Mouse (Mus musculus): Measurements from ENCODE around the gene Rps29. TPM values are rescaled to one million over a fixed set of nuclear protein-coding genes. Genes with fewer than 3 reads are reported as not detected.

The Rps29 gene
- 1,000 to 10,000 TPM; 1,319 to 1,411 TPM for total RNA-seq (2021)
- long read RNA-seq, experiment 1, transcript Rps29-201 (3 exons, 390 nt), result major isoform, 559 of 567 reads
- long read RNA-seq, experiment 1, partial matches to known transcripts, result 8 of 567 reads
- long read RNA-seq, experiment 1, other reads (novel, unspliced or antisense), result 0 of 567 reads
- long read RNA-seq, experiment 2, transcript Rps29-201 (3 exons, 390 nt), result major isoform, 330 of 331 reads
- long read RNA-seq, experiment 2, partial matches to known transcripts, result 1 of 331 reads
- long read RNA-seq, experiment 2, other reads (novel, unspliced or antisense), result 0 of 331 reads

DNA sequence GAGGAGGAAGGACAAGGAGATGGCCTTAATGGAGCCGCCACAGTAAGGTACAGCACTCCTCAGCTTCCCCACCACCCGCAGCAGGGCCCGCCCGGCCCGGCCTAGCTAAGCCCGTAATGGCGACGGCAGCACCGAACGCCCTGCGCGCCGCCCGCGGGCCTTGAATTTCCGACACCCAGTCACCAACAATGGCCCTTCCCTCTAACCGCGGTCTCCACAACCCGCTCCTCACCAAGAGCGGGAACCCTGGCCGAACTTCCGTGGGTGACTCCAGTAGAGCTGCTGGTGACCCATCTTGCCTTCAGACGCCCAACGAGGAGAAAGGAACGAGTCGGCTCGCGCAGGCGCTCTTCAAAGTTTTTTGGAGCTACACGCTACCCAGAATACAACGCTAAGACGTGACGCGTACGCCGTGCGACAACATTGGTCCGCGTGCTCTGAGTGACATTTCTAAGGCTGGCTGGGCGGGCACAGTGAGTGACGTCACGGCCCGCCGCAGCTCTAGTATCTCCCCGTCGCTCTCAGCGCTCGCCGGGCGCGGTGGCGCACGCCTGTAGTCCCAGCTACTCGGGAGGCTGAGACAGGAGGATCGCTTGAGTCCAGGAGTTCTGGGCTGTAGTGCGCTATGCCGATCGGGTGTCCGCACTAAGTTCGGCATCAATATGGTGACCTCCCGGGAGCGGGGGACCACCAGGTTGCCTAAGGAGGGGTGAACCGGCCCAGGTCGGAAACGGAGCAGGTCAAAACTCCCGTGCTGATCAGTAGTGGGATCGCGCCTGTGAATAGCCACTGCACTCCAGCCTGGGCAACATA lies at the start of gene Rps29:
Rps29 (minus strand) TSS at position 422 of the 813 bp plus-strand sequence.
- DNase-seq, result peak; percentile 95 to 96

GRCm38 (mm10) chr12:69208520-69208919 lies 49.5 kb upstream of the Rps29 start:
- no peak for DNase-seq

DNA sequence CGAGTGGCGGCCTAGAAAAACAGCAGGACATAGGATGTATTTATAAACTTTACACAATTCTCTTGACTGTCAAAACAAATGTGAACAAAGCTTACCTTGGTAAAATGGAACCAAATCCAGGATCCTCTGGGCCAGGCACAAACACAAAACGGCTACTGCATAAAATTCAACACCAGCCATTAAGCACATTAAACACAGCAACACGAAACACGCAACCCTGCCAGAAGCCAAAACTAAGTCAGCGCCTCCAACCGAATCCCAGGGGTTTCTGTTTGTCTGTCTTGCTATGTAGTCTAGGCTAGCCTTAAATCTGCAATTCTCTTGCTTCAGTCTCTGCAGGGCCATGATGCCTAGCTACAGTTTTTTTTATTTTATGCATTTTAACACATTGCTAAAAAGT lies 48.9 kb upstream of the Rps29 start:
- no peak for DNase-seq

- DNase-seq, result no peak
Measured at GRCm38 (mm10) chr12:69207396-69207795, 48.4 kb upstream of the Rps29 start.

- no peak for DNase-seq
Measured at GRCm38 (mm10) chr12:69204052-69204833, 45.3 kb upstream of the Rps29 start, which contains the start of gene Gm49384. Gene Gm49384 (minus strand): TSS chr12:69204267.

DNA sequence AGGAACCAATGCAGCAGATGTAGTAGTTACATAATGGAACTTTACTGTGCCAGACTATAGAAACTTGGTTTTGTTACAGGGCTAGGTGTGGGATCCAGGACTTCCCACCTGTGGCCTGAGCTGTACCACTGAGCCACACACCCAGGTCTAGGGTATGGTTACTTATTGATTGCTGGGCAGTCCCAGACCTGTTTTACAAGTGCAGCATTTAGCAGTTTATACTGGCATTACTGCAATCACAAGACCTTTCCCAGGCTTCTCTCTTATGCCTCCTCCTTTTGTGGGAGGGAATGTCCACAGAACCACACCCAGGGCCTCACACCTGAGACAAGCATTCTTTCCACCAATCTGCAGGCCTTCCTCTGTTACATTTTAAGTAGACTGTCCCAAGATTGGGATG lies 40.0 kb upstream of the Rps29 start:
- DNase-seq, result no peak

- DNase-seq, result peak; percentile 89
Measured at GRCm38 (mm10) chr12:69198164-69198535, 39.2 kb upstream of the Rps29 start, which contains the start of gene Dnaaf2. Gene Dnaaf2 (minus strand): TSS chr12:69198429.

GRCm38 (mm10) chr12:69197378-69198163 lies 38.6 kb upstream of the Rps29 start:
- DNase-seq, result peak; percentile 68 to 78

DNA sequence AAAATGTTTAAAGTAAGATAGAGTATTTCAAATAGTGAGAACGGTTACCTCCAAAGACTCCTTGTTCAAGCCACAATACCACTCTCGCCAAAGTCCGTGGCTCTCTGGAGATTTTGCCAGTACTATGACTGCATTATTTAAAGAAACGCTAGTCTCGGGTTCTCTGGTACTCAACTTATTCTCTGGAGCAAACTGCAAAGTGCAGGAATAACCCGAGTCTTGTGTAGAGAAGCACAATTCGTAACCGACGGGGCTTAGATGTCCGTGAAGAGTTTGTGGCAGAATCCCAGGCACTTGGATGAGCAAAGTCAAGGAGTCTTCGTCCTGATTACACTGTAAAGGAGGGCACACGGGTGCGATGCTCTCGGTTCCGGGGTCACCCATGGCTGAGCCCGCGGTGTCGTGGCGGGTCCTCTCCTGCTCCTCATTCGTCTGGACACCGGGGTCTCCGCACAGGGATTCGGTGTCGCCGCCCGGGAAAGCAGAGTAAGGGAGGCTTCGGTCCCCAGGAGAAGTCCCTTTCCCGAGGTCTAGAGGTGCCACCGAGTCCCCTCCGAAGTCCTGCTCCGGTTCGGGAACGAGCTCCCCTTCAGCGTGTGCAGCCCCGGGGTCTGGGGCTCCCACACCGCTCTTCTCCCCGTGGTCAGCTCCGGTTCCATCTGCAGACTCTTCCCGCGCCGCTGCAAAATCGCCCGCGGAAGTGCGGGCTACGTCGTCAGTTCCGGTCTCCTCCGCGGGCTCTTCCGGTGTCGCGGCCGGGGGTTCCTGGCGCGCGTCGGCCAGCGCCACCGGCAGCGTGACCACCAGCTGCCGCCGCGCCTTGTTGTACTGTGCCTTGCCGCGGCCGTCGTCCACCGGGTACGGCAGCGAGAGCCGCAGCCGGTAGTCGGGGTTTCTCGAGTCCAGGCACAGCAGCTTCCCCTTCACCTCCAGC lies 37.7 kb upstream of the Rps29 start, which contains the start of gene Gm49383:
Gm49383 (minus strand) TSS at position 661 of the 934 bp plus-strand sequence.
- peak; percentile 75 to 85 for DNase-seq

GRCm38 (mm10) chr12:69192637-69193036 lies 33.7 kb upstream of the Rps29 start:
- DNase-seq, result no peak

DNA sequence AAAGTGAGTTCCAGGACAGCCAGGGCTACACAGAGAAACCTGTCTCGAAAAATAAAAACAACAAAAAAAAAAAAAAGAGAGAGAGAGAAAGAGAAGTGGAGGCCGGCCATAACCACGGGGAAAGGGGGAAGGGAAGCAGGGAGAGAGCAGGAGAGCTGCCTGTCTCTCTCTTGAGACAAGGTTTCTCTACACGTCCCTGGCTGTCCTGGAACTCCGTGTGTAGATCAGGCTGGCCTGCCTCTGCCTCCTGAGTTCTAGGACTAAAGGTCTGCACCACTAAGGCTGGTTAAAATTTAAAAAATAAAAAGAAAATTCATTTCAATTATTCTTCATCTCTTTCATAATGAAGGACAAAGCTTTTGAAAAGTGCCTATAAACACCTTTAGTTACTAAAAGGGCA lies 32.4 kb upstream of the Rps29 start:
- no peak for DNase-seq

GRCm38 (mm10) chr12:69190522-69190921 lies 31.5 kb upstream of the Rps29 start:
- peak in 1 of 2 experiments; percentile 26 for DNase-seq

GRCm38 (mm10) chr12:69190074-69190473 lies 31.1 kb upstream of the Rps29 start:
- no peak for DNase-seq

DNA sequence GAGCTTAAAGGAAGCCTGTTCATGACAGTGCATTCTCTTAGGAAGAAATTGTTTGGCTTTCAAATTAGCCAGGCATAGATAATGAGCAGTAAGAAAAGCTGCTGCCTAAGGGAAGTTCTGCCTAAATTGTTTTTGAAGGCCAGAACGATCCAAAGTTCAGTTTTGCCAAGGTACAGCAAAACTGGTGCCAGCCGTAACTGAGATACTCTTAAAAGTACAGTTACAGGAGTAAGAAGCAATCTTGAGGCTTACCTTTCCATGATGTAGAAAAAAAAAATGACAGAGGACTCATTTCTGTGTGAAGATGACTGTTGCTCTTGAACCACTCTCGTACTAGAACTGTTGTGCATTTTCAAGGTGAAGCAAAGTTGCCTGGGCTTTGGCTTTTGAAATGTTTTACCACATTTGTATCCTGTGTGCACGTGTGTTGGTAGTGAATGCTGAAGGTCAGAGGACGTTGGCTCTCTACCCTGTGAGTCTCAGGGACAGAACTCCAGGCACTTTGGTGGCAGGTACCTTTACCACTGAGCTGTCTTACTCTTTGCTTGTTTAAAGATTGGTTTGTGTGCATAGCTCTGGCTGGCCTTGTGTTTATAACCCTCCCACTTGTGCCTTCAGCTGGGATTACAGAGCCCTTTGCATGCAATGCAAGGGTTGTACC lies 28.0 kb upstream of the Rps29 start:
- DNase-seq, result peak in 1 of 2 experiments; percentile 46

DNA sequence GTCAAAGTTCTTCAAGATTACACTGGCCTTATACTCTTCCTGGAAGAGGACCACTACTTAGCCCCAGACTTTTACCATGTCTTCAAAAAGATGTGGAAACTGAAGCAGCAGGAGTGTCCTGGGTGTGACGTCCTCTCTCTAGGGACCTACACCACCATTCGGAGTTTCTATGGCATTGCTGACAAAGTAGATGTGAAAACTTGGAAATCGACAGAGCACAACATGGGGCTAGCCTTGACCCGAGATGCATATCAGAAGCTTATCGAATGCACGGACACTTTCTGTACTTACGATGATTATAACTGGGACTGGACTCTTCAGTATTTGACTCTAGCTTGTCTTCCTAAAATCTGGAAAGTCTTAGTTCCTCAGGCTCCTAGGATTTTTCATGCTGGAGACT lies 26.4 kb upstream of the Rps29 start:
- DNase-seq, result no peak

DNA sequence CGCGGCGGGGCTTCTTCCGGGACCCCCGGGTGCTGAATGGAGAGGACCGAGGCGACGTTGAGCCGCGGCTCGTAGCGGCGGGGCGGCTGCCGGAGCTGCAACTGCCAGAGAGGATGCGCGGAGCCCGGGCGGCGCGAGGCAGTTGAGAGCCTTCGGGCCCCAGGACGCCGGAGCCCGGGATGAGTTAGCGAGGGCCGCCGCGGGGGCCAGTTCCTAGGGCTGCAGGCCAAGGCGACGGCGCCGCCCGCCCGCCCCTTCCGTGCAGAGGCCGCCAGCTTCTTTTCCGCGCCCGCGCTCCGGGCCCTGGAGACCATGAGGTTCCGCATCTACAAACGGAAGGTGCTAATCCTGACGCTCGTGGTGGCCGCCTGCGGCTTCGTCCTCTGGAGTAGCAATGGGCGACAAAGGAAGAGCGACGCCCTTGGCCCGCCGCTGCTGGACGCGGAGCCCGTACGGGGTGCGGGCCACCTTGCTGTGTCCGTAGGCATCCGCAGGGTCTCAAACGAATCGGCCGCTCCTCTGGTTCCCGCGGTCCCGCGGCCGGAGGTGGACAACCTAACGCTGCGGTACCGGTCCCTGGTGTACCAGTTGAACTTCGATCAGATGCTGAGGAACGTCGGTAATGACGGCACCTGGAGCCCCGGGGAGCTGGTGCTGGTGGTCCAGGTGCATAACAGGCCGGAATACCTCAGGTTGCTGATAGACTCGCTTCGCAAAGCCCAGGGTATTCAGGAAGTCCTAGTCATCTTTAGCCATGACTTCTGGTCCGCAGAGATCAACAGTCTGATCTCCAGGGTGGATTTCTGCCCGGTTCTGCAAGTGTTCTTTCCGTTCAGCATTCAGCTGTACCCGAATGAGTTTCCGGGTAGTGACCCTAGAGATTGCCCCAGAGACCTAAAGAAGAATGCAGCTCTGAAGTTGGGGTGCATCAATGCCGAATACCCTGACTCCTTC lies 25.6 kb upstream of the Rps29 start:
- peak; percentile 69 to 75 for DNase-seq

GRCm38 (mm10) chr12:69183583-69184308 lies 24.8 kb upstream of the Rps29 start, which contains the start of the genes Rpl36al and Mgat2:
Gene Rpl36al (minus strand): TSS chr12:69184083.
Gene Mgat2 (plus strand): TSS chr12:69184157.
- DNase-seq, result peak; percentile 99 to 100

- DNase-seq, result no peak
Measured at GRCm38 (mm10) chr12:69181800-69182199, 22.8 kb upstream of the Rps29 start.

Data from adrenal gland, postnatal 36 days (tissue).